Mouse (Mus musculus): ENCODE data around the gene Ankrd10. TPM values are rescaled to one million over a fixed set of nuclear protein-coding genes. Genes with fewer than 3 reads are reported as not detected.

Gene Ankrd10
- polyA plus RNA-seq, 1 experiment from 2014 or later = 99.4 TPM

- H3K27ac ChIP-seq = no peak overlapping the region
- H3K9me3 ChIP-seq (replicated peaks) = no peaks in the 10 kb centered on the region; the same call in 1 of the 2 replicates
- H3K36me3 ChIP-seq = peaks cover 14% of the 10 kb centered on the region
- peak; percentile 93 for ATAC-seq (replicated peaks; ENCODE audit: low FRiP score)
- WGBS = 16% methylated on average over 14 of the region's 14 CpGs
- H3K27me3 ChIP-seq = no peaks in the 10 kb centered on the region
- H3K4me3 ChIP-seq (replicated peaks) = peak overlapping the region; percentile 21
- no peak overlapping the region for H3K9ac ChIP-seq
- H3K4me1 ChIP-seq = peaks cover 5% of the 10 kb centered on the region; the same call in 1 of the 2 replicates
- peak overlapping the region; percentile 45 for H3K4me2 ChIP-seq
Observed at GRCm38 (mm10) chr8:11602006-11602680, 33.4 kb downstream of the Ankrd10 start.

- 90% methylated on average over 5 of the region's 5 CpGs for WGBS
- no peaks in the 10 kb centered on the region for H3K27me3 ChIP-seq
- H3K27ac ChIP-seq = no peak overlapping the region
- no peaks in the 10 kb centered on the region; the same call in 1 of the 2 replicates for H3K9me3 ChIP-seq (replicated peaks)
- H3K36me3 ChIP-seq = peaks cover 2% of the 10 kb centered on the region; the same call in 1 of the 2 replicates
- H3K4me2 ChIP-seq = no peak overlapping the region
- peaks cover 5% of the 10 kb centered on the region; the same call in 1 of the 2 replicates for H3K4me1 ChIP-seq
- no peak for ATAC-seq (replicated peaks; ENCODE audit: low FRiP score)
- H3K4me3 ChIP-seq (replicated peaks) = no peak overlapping the region
- H3K9ac ChIP-seq = no peak overlapping the region
Observed at GRCm38 (mm10) chr8:11600301-11600951, 35.1 kb downstream of the Ankrd10 start.

- Histone ChIP-seq H3K36me3 (no peaks in the 10 kb centered on the region), H3K9ac (no peak overlapping the region), H3K9me3 (replicated peaks) (no peaks in the 10 kb centered on the region), H3K4me2 (no peak overlapping the region), H3K27ac (no peak overlapping the region), H3K27me3 (no peaks in the 10 kb centered on the region), H3K4me1 (peaks cover 13% of the 10 kb centered on the region), H3K4me3 (replicated peaks) (no peak overlapping the region)
- peak; percentile 46; the same call in 1 of the 2 replicates for ATAC-seq (replicated peaks; ENCODE audit: low FRiP score)
- WGBS = 62% methylated on average over 12 of the region's 12 CpGs
Observed at GRCm38 (mm10) chr8:11593222-11593884, 42.2 kb downstream of the Ankrd10 start.

GRCm38 (mm10) chr8:11592296-11592695 is 43.3 kb downstream of the Ankrd10 start:
- Histone ChIP-seq H3K4me2 (no peak overlapping the region), H3K4me1 (peaks cover 13% of the 10 kb centered on the region), H3K9me3 (replicated peaks) (no peaks in the 10 kb centered on the region), H3K27ac (no peak overlapping the region), H3K36me3 (no peaks in the 10 kb centered on the region), H3K27me3 (no peaks in the 10 kb centered on the region), H3K4me3 (replicated peaks) (no peak overlapping the region), H3K9ac (no peak overlapping the region)
- 43% methylated on average over 13 of the region's 13 CpGs for WGBS
- ATAC-seq (replicated peaks; ENCODE audit: low FRiP score) = no peak

GRCm38 (mm10) chr8:11591837-11592236 is 43.7 kb downstream of the Ankrd10 start:
- Histone ChIP-seq H3K4me3 (replicated peaks) (no peak overlapping the region), H3K4me1 (peaks cover 13% of the 10 kb centered on the region), H3K9ac (no peak overlapping the region), H3K36me3 (no peaks in the 10 kb centered on the region), H3K27ac (no peak overlapping the region), H3K27me3 (no peaks in the 10 kb centered on the region), H3K4me2 (no peak overlapping the region), H3K9me3 (replicated peaks) (no peaks in the 10 kb centered on the region)
- 85% methylated on average over 4 of the region's 4 CpGs for WGBS
- no peak for ATAC-seq (replicated peaks; ENCODE audit: low FRiP score)

- Histone ChIP-seq H3K4me2 (no peak overlapping the region), H3K4me1 (peaks cover 9% of the 10 kb centered on the region), H3K27ac (no peak overlapping the region), H3K9me3 (replicated peaks) (peaks cover 3% of the 10 kb centered on the region; the same call in 1 of the 2 replicates), H3K4me3 (replicated peaks) (no peak overlapping the region), H3K27me3 (no peaks in the 10 kb centered on the region), H3K36me3 (no peaks in the 10 kb centered on the region), H3K9ac (no peak overlapping the region)
- ATAC-seq (replicated peaks; ENCODE audit: low FRiP score) = no peak
- WGBS = 43% methylated on average over 2 of the region's 2 CpGs
Observed at GRCm38 (mm10) chr8:11586374-11586745, 49.2 kb downstream of the Ankrd10 start.

GRCm38 (mm10) chr8:11585513-11586373 is 49.8 kb downstream of the Ankrd10 start:
- Histone ChIP-seq H3K4me1 (peaks cover 9% of the 10 kb centered on the region), H3K9me3 (replicated peaks) (peaks cover 3% of the 10 kb centered on the region; the same call in 1 of the 2 replicates), H3K4me2 (no peak overlapping the region), H3K4me3 (replicated peaks) (no peak overlapping the region), H3K27ac (0 out of 2 replicates have a peak overlapping the region, but pooled peaks have one; percentile 32), H3K36me3 (no peaks in the 10 kb centered on the region), H3K9ac (no peak overlapping the region), H3K27me3 (no peaks in the 10 kb centered on the region)
- WGBS = 67% methylated on average over 21 of the region's 21 CpGs
- ATAC-seq (replicated peaks; ENCODE audit: low FRiP score) = no peak; the same call in 1 of the 2 replicates

GRCm38 (mm10) chr8:11575604-11576384 is 59.8 kb downstream of the Ankrd10 start:
- 0 out of 2 replicates have a peak, but pooled peaks have one; percentile 18 for ATAC-seq (replicated peaks; ENCODE audit: low FRiP score)
- Histone ChIP-seq H3K27ac (no peak overlapping the region), H3K9me3 (replicated peaks) (no peaks in the 10 kb centered on the region), H3K4me3 (replicated peaks) (no peak overlapping the region), H3K9ac (no peak overlapping the region), H3K36me3 (no peaks in the 10 kb centered on the region), H3K4me2 (no peak overlapping the region), H3K4me1 (peaks cover 23% of the 10 kb centered on the region), H3K27me3 (no peaks in the 10 kb centered on the region)
- WGBS = 43% methylated on average over 16 of the region's 16 CpGs

GRCm38 (mm10) chr8:11574911-11575603 is 60.5 kb downstream of the Ankrd10 start:
- Histone ChIP-seq H3K4me1 (peaks cover 23% of the 10 kb centered on the region), H3K36me3 (no peaks in the 10 kb centered on the region), H3K9me3 (replicated peaks) (no peaks in the 10 kb centered on the region), H3K4me3 (replicated peaks) (no peak overlapping the region), H3K27me3 (no peaks in the 10 kb centered on the region), H3K27ac (peak overlapping the region; percentile 56), H3K4me2 (no peak overlapping the region), H3K9ac (no peak overlapping the region)
- 56% methylated on average over 9 of the region's 9 CpGs for WGBS
- peak; percentile 43; the same call in 1 of the 2 replicates for ATAC-seq (replicated peaks; ENCODE audit: low FRiP score)

GRCm38 (mm10) chr8:11572428-11572827 is 63.1 kb downstream of the Ankrd10 start:
- Histone ChIP-seq H3K4me3 (replicated peaks) (no peak overlapping the region), H3K9ac (no peak overlapping the region), H3K27me3 (no peaks in the 10 kb centered on the region), H3K36me3 (peaks cover 10% of the 10 kb centered on the region; the same call in 1 of the 2 replicates), H3K4me1 (peaks cover 28% of the 10 kb centered on the region), H3K27ac (no peak overlapping the region), H3K4me2 (no peak overlapping the region), H3K9me3 (replicated peaks) (no peaks in the 10 kb centered on the region)
- ATAC-seq (replicated peaks; ENCODE audit: low FRiP score) = no peak
- WGBS = 66% methylated on average over 6 of the region's 6 CpGs

All from kidney, embryonic 15.5 days (tissue).